Mouse (Mus musculus): ENCODE measurements around the gene Pde4d.

The Pde4d gene

GRCm38 (mm10) chr13:109278504-109278912 lies 828.8 kb downstream of the Pde4d start:
- in situ Hi-C loops (cut with MseI, MboI), result no loop called here

DNA sequence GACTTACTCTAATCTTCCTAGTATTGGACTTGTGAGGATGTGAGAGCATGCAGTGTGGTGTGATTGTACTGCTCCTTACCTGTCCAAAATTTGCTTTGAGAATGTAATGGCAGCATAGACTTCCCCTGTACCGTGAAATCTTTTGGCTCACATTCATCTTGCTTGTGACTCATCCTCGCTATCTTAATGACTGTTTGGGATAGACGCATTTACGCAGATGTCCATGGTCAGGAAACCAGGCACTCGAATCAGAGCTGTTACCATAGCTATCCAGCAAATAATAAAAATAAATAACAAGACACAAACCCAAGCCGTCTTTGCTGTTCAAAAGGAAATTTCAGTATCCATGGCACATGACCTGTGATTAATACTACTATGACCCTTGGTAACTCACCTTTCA lies 829.5 kb downstream of the Pde4d start:
- in situ Hi-C loops (cut with MseI, MboI), result no loop called here

DNA sequence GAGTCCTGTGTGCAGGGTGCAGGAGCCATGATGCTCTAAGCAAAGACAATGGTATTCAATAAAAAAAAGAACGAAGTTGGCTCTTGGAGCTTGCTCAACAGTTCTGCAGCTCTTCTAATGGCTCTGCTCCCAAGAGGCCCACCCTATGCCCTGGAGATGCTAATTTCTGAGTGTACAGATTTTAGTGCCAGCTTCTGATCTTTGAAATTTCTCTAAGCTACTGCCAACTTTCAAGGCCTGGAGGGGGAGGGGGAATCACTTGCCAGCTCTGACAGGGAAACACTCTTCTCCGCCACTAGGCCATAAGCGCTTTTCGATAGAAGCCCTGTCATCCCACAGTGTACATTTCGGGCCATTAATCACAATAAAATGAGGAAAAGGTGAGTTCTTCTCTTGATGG lies 830.7 kb downstream of the Pde4d start:
- in situ Hi-C loops (cut with MseI, MboI), result no loop called here

- in situ Hi-C loops (cut with MseI, MboI), result no loop called here
Observed at GRCm38 (mm10) chr13:109287465-109287864, 837.7 kb downstream of the Pde4d start.

DNA sequence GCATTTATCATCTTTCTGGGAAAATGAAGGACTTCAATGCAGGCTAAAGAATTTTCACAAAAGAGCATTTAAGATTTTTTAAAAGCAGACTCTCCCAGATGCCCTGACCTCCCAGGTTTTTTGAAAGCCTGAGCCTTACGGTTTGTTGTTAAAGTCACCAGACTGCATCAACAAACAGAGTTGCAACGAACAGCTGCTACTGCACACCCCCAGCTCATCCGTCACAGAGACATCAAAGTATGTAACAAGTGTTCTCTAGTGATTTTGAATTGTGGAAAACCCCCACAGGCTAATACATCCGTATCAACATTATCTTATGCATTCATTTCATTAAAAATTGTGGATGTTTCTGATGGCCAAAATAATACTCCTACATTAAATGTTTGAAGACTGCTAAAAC lies 841.2 kb downstream of the Pde4d start:
- in situ Hi-C loops (cut with MseI, MboI), result no loop called here

- in situ Hi-C loops (cut with MseI, MboI), result no loop called here
Observed at GRCm38 (mm10) chr13:109293011-109293410, 843.3 kb downstream of the Pde4d start.

DNA sequence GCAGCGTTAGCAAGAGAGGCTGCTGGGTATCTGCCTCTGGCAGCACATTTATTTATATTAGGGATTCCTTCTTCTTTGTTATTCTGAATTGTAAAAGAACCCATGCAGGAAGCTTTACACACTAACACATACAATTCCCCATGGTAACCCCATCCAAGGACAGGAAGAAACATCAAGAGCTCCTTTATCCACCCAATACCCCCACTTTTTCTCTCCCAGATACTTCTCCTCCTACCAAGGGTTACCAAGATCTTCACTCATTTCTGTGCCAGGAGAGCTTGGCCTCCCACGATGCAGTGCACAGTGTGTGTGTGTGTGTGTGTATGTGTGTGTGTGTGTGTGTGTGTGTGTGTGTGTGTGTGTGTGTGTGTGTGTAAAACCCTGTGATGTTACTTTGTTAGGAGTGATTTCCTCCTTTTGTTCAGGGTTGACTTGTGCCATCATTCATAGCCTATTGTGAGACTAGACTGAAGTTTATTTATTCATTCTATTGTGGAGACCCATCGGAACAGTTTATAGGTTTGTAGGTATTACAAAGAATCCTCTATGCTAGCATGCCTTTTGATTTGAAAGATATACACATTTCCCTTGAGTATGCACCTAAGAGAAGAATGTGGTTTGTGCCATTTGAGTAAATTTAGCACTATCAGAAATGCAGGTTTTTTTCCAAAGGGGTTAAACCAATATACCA lies 846.7 kb downstream of the Pde4d start:
- in situ Hi-C loops (cut with MseI, MboI), result no loop called here

- in situ Hi-C loops (cut with MseI, MboI), result no loop called here
Observed at GRCm38 (mm10) chr13:109298852-109299251, 849.1 kb downstream of the Pde4d start.

GRCm38 (mm10) chr13:109299511-109300250 lies 849.9 kb downstream of the Pde4d start:
- in situ Hi-C loops (cut with MseI, MboI), result no loop called here

DNA sequence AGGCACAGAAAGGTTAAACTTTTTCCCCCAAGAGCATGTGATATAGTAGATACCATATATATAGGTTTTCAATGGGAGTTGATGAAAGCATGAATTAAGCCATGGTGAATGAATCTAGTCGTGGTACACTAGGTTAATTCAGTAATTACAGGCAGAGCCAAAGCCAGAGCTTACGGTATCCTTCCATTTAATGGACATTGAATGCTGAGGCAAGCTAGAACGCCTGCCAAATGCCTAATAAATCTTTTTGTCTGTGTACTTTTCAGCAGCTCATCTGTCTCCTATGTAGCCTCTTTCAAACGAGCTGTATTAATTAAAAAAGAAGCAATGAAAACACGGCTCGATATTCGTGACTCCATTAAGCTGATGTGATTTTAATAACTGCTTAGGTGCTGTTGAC lies 862.8 kb downstream of the Pde4d start:
- in situ Hi-C loops (cut with MseI, MboI), result no loop called here

GRCm38 (mm10) chr13:109315608-109316007 lies 865.9 kb downstream of the Pde4d start:
- in situ Hi-C loops (cut with MseI, MboI), result no loop called here

- in situ Hi-C loops (cut with MseI, MboI), result no loop called here
Observed at GRCm38 (mm10) chr13:109317644-109318043, 867.9 kb downstream of the Pde4d start.

DNA sequence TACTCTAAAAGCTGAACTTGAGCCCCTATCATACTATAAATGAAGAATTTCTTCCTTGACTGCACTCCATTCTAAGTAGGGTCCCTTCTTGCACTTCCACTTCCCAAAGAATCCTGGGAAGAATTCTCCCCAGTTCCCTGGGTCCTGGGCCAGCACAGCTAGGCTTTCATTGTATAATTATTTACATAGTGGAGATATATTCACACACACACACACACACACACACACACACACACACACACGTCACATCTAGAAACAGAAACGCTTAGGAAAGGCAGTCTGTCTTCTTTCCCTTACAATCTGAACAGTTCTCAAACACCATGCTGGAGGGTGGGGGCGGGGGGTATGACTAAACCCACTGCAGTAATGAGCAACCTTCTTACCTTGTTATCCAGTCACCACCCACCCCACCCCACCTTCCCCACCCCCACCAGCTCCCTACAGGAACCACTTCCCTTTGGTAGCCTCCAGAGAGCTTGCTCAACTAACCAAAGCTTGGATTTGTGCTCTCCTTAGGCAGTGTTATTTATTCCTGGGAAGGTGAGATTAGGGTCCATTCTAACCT lies 868.8 kb downstream of the Pde4d start:
- in situ Hi-C loops (cut with MseI, MboI), result no loop called here

- in situ Hi-C loops (cut with MseI, MboI), result no loop called here
Observed at GRCm38 (mm10) chr13:109326061-109326460, 876.3 kb downstream of the Pde4d start.

GRCm38 (mm10) chr13:109331563-109331962 lies 881.8 kb downstream of the Pde4d start:
- in situ Hi-C loops (cut with MseI, MboI), result no loop called here

- in situ Hi-C loops (cut with MseI, MboI), result loop anchor here (5.0 to 10.0 kb wide), 3 partner anchors 110 to 203 kb away; no protein-coding TSS in a partner anchor
Observed at GRCm38 (mm10) chr13:109341902-109342301, 892.2 kb downstream of the Pde4d start.

GRCm38 (mm10) chr13:109342469-109342868 lies 892.7 kb downstream of the Pde4d start:
- in situ Hi-C loops (cut with MseI, MboI), result loop anchor here (5.0 to 10.0 kb wide), 3 partner anchors 110 to 202 kb away; no protein-coding TSS in a partner anchor

DNA sequence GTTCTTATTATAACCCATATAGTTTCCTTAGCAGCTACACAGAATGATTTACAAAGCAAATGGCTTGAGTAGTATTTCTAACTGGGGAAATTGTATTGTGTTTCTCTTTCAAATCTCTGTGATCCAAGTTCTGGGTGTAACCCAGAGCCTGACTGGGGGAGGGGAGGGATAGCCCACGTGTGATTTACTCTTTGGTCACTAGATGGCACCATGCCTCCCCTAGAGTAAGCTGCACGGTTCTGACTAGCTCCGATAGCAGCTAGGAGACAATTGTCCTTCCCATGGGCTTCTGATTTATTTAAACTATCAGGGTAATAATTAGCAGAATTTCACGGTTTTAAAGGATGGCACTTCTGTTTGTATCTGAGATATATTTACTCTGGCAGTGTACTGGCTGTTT lies 893.8 kb downstream of the Pde4d start:
- in situ Hi-C loops (cut with MseI, MboI), result loop anchor here (5.0 to 10.0 kb wide), 3 partner anchors 111 to 201 kb away; no protein-coding TSS in a partner anchor

DNA sequence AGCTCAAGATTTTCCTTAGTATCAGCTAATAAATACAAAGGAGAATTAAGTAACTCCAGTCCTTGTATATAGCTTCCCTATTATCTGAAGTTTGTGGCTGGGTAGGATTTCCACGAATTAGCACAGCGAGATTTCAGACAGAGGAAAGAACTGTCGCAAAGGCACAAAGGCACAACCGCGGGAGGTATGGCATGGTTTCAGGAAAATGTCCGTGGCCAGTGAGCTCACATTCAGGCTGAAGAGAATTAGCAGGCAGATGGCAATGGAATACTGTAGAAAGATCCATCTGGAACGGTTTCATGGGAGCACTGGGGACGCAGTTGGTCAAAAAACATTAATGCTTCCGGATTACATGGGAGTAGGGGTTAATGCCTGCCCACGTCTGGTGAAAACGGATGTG lies 898.0 kb downstream of the Pde4d start:
- in situ Hi-C loops (cut with MseI, MboI), result loop anchor here in 1 of 2 experiments (10.0 kb wide), 2 partner anchors 167 to 197 kb away; no protein-coding TSS in a partner anchor

- in situ Hi-C loops (cut with MseI, MboI), result loop anchor here in 1 of 2 experiments (10.0 kb wide), 2 partner anchors 166 to 196 kb away; no protein-coding TSS in a partner anchor
Observed at GRCm38 (mm10) chr13:109348316-109348715, 898.6 kb downstream of the Pde4d start.

DNA sequence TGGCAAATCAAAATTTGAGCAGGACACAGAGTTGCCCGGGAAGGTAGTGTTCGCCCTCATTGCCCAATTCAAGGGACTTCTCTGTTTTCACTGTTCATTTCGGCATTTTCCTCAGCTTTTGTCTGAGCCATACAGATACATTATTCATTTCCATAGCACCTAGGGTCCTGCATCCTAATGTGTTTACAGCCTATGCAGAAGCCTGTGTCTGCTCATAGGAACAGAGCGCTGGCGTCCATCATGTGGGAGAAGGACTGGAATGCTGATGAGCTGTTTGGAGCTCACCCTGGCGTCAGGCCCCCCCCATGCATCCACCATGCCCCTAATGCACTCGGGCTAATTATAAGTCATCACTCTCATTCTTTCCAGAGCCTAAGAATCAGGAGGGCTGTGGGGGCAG lies 900.4 kb downstream of the Pde4d start:
- in situ Hi-C loops (cut with MseI, MboI), result loop anchor here in 1 of 2 experiments (10.0 kb wide), 1 partner anchor 175 kb away; no protein-coding TSS in a partner anchor

DNA sequence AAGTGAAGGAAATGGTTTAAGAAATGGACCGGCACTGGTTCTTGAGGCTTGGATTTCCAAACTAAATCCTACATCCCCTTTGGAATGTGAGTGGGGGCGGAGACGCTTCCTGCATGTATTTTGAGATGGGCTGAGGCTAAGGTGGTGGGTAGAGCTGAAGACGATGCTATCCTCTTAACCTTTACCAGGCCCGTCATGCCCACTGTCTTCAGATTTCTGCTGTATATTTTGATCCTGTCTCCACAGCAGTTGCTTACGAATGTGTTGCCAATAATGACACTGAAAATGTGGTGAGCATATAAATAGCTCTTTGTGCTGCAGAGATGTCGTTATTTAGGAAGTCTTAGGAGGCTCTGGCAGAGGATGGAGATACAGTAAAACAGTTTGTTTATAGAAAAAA lies 904.3 kb downstream of the Pde4d start:
- in situ Hi-C loops (cut with MseI, MboI), result loop anchor here in 1 of 2 experiments (10.0 kb wide), 1 partner anchor 171 kb away; no protein-coding TSS in a partner anchor

All from mouse trophoblast stem cell (cell line).